Mouse (Mus musculus) neural tube, embryonic 10.5 days (tissue): ENCODE measurements at regions not wholly inside any gene's neighbourhood (a gene's known extent, or its start where the extent isn't known, plus 50 kb on each side); places are given as distances from the start of the nearest gene placed in this dataset.

Experiments
- DNase-seq: peaks from one replicate; pipeline ENCODE4 v3.0.0-alpha.2; 2017; ENCODE audit warnings: low spot score; ENCODE audit errors: extremely low spot score

DNA sequence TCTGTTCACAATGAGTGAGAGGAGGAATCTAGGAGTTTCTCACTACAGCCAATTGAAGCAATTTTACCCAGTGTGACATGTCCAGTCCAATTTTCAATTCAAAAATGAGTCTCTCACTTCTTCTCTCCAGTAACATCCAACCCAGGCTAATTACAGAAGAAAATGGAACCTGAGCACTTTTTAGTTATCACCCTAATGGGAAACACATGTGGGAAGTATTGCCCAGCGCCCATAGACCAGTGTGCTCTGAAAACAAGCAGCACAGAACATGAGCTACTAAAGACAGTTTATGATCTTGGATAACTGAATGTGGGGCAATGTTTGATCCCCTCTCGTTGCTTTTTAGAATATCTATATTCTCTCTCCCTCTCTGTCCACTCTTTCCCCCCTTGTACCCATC, 70.5 kb upstream of the Efemp1 start:
- DNase-seq, result no peak

- no peak for DNase-seq
Measured at GRCm38 (mm10) chr11:28770831-28771230, 82.2 kb upstream of the Efemp1 start.

- no peak for DNase-seq
Measured at GRCm38 (mm10) chr11:28760751-28761150, 92.3 kb upstream of the Efemp1 start.

DNA sequence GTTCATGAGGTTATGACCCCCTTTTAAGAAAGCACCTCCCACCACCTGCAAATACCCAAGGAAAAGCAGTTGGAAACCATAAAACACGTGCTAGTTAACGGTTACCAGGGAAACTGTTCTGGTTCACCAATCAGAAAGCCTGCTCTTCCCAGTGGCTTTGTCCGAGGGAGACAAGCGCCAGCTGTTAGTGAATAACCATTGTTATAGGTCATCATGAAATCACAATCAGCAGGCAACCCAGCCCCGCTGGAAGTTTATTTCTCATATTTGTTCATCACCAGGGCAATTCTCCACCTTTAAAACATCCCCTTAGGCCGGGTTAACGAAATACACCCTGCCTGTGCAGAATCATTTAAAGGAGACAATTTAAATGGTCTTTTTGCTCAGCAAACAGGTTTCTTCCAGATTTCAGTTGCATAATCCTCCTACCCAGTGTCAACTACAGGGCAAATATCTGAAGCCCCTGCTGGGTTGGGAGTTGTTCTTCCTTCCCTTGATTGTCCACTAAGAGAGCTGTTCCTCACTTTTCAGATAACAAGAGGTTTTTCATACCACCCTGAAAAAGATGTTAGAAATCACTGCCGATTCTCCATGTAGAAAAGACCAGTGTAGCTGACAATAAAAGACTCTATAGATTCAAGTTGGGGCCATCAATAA, 117.9 kb upstream of the Efemp1 start:
- DNase-seq, result peak; percentile 69

GRCm38 (mm10) chr11:28734581-28734931, 118.4 kb upstream of the Efemp1 start:
- no peak for DNase-seq

GRCm38 (mm10) chr11:28733877-28734580, 119.0 kb upstream of the Efemp1 start:
- DNase-seq, result no peak

DNA sequence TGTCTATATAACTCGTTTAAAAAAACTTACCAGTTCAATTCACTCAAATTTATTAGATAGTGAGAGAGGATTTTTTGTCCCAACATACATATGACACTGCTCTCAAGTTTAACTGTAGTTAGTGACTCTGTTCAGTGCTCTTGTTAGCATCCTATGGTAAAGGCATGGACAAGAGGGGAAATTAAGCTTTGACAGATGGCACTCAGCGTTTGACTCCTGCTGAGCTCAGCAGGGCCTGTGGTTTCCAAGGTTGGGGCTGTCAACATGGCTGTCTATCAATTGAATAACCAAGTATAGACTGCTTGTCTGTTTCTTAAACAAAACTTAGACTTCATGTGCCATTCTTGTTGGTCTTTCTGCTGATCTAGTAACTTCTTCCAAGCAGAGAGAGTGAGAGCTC, 122.9 kb upstream of the Efemp1 start:
- DNase-seq, result no peak

GRCm38 (mm10) chr11:28709511-28709910, 125.4 kb upstream of the Ccdc85a start:
- no peak for DNase-seq

DNA sequence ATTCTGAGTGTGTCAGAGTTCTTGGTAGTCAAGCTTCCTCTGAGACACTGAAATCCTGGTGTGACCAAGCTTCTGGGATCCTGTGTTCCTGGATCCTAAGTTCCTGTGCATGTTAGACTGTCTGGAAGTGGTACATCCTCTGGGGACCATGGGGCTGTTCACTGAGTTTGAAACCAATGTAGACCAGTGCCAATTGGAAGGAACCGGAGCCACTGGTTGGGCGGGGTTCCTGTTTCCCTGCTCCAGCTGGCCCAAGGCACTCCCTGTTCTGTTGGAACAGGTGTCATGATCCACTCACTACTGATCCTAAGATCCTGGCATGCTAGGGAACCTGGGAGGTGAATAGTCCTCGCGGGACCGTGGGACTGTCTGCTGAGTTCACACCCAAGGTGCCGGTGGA, 124.3 kb upstream of the Ccdc85a start:
- DNase-seq, result no peak

- DNase-seq, result no peak
Measured at GRCm38 (mm10) chr11:28702384-28702783, 118.3 kb upstream of the Ccdc85a start.

DNA sequence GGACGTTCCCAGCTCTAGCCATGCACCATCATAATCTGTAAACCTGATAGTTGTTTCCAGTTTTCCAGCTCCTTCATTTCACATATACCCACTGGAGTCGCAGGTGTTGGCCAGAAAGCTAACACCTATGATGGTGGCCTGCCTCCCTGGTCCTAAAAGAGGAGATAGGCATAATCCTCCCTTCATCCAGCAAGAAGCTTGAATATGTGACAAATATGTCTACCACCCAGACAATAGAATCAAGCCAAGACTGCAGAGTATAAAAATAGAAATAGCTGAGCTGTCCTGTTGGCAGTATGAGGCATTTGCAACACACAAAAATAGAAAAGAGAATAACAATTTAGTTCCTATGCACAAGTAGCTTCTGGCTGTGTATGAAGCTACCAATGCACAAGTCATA, 117.3 kb upstream of the Ccdc85a start:
- DNase-seq, result no peak

DNA sequence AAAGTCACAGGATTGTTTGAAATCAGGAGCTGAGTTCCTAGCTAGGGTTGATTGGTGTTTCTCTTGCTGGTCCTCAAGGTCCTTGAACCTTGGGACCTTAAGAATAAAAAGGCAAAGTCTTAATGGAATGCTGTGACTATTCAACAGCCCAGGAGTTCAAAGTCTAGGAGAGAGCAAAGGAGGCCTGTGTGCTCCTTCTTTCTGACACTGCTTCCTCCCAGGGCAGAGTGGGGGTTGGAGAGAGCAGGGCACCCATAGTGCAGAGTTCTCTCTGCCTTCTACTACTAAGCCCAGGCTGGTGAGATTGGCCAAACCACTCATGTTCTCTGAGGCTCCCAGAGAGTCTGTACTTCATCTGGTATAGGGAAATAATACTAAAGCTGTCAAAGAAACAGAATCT, 115.6 kb upstream of the Ccdc85a start:
- DNase-seq, result no peak

DNA sequence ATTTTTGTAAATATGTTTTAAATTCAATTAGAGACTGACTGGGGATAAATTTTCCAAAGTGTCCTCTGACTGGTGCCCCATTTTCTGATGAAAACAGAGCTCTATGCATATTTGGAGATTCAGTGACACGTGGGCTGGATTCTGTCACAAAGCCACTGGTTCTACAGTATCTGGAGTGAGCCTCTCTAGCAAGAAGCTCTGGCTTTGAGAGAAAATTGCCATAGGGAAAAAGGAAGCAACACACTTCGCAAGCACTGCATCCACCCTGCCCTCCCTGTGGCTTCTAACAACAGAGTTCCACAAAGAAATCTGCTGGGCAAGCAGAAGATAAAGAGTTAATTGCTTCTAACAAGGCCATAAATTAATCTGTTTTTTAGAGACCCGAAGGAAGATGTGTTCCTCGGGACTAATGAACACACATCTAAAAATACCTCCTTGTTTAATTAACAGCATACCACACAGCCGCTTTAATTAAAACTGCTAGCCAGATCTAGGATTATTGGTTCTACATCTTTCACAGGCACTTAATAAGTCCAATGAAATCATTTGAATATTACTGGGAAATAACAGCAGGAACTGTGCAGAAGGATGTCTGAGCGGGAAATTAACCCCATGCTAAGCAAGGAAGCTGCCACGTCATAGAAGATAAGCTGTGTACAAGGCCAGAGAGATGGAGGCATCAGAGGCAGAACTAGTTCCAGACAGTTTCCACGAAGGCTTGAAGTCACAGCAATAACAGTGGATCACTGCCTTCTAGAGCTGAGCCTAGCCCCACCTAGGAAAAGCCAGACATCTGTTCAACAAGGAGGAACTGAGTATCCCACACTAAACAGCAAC, 113.7 kb upstream of the Ccdc85a start:
- no peak for DNase-seq

DNA sequence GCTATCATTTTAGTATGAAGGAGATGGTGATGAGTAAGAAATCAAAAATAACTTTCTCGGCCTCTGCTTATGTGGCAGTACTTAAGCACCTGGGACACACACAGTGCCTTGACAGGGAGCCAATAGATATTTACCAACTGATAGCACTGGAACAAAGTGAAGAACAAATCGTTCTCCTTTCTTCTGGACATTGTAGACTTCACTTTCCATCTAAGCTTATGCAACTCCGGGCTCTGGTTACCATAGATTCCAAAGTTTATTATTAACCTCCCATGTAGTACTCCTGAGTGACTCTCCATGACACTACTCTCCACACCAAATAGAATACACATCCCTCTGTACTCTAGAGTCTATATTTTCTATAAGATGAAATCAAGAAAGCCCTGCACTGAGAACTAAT, 110.9 kb upstream of the Ccdc85a start:
- no peak for DNase-seq

DNA sequence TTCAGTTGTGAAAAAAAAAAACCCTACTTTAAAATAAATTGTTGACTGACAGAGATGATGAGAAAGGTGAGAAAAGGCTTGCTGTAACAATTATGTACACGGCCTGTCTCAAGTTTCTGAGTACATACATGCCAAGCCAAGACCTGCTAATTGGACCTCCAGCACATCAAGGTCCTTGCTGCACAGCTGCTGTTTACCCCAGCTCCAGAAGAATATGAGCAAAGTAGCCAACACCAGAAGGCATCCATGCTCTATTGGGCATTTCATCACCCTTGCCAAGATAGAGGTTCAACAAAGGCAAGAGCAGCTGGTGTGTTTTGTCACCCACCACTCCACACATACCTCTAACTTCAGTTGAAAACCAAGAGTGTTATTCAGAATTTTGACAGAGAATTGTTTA, 109.2 kb upstream of the Ccdc85a start:
- no peak for DNase-seq

DNA sequence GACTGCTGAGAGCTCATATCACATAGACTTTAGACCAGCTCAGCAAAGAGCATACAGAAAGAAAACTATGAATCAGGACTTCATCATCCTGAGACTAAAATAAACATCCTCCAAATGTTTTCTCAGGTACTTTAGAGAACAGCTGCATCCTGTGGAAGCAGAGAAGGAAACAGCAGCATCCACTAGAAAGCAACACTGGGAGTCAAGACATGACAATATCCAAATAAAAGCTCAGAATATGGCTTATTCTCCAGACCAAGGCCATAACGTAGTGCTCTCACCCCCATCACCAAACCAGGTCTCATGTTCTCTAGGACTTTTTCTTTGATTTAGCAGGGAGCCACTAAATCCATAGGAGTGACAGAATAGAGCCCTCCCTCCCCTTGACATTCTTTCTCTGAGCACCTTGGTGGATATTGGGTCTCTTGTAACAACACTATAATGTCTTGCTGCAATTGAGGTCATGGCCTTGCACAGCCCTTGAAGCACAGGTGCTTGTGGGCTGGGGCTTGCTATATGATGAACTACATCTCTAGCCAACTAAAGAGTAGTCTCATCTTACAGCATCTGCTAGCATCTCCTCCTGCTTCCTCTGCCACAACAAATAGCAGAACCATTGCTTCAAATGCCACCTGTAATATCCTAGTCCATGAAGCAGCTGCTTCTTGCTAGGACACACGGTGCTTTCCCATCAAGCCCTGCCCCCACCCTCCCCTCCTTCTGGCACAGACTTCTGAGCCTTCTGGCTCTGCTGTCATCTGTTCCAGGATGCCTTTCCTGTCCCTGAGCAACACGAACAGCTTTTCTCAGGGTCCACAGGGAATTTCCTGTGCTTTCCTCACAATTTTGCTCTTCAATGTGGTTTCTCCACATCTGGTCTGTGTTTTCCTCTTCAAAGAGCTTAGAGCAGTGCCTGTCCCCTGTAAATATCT, 108.4 kb upstream of the Ccdc85a start:
- peak; percentile 56 for DNase-seq

DNA sequence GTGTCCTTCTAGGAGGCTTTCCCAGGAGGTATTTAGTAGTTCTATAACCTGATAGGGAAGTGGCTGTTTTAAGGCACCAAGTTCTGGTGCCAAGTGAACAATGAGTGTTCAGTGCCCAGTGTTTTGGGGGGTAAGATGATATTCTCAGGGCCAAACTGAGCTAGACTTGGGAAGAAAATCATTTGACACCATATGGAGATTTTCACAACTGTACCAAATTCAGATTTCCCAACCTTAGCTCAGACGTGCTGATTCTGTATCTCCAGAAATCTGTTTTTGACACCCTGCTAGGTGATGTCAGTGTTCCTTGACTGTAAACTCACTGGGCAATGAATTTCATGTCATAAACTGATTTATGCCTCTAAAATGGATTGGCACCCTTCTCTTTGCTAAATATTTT, 104.3 kb upstream of the Ccdc85a start:
- DNase-seq, result no peak

DNA sequence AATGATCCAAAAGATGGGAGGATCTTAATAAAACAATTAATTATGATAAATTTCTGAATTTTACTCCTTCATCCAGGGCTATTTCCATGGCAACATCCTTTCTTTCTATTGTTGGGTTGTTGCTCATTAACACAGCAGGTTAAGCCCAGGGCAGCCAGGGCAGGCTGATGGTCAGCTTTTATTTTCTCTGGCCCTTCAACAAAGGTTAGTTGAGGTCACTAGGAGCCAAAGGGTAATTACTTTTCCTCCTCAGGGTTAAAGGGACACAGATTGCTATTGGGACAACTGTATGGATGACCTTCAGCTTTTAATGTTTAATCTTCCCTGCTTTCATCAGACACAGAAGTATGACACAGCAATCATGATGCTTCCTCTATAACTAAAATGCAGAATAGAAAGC, 101.3 kb upstream of the Ccdc85a start:
- DNase-seq, result no peak

- no peak for DNase-seq
Measured at GRCm38 (mm10) chr11:28681311-28681710, 97.2 kb upstream of the Ccdc85a start.

DNA sequence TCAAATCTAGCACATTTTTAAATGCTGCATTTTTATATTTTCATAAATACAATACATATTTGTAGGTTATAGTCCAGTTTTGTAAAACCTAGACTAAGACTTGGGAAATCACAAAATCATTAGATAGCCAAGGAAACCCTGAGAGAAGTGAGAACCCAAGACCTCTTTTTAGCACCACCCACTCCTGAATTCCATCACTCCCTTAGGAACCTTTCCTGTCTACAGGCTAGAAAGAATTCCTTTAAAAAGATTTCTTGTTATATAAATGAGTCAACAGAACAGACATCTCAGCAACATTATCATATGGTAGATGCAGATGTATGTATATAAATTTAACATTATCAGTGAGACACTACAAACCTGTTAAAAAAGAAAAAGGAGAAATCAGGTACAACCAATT, 86.6 kb upstream of the Ccdc85a start:
- DNase-seq, result no peak

DNA sequence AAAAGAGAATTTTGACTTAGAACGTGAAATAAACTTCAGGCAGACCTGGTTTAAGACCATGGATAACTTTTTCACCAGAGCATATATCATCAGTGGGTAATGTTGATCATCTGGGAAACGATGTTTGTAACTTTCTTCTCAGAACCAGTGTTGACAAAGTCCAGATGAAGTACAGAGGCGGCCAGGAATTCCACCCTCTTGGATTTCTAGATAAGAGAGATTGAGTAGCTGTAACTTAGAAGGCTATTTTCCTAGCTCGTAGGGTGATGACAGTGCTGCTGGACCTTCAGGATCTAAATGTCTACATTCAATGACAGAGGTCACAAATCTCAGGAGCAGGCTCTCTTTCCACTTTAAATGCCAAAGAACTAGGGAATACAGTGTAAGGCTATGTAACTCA, 85.2 kb upstream of the Ccdc85a start:
- DNase-seq, result no peak
